Comparison of ENCODE assay signal across 8 mouse cellular contexts in genomic region chr7:44891611-44892010, GRCm38 (mm10). TPM values are rescaled to one million over a fixed set of nuclear protein-coding genes. Genes with fewer than 3 reads are reported as not detected.
A peak's percentile ranks its signal among the peaks of the same experiment; 100 is the strongest.
DNase-seq lines count a peak whose midpoint lies in the region; ATAC-seq lines count a peak whose summit lies in the region.

No protein-coding gene starts in this region.

- H3K9me3 ChIP-seq in limb, embryonic 15.5 days: no peaks in the 10 kb centered on the region

- 18% methylated on average over 6 of the region's 6 CpGs for WGBS in limb, embryonic 15.5 days

- H3K36me3 ChIP-seq in limb, embryonic 15.5 days: peaks cover 37% of the 10 kb centered on the region

- peaks cover 38% of the 10 kb centered on the region for H3K4me1 ChIP-seq in limb, embryonic 15.5 days

- H3K9ac ChIP-seq in limb, embryonic 15.5 days: peak overlapping the region; percentile 77

- peak; percentile 36 for DNase-seq in CD4-positive, CD25-positive, alpha-beta regulatory T cell, adult 2 months (ENCODE audit: low read depth, low spot score)
- DNase-seq in thymus, postnatal 0 days (ENCODE audit: low spot score): peak; percentile 16
- no peak for DNase-seq in thymus, postnatal 10 days (ENCODE audit: low spot score in 2 of 2)
- DNase-seq in natural killer cell, adult 2 months (ENCODE audit: low spot score in 2 of 2): no peak
- no peak for DNase-seq in embryo, embryonic 10.5 days (ENCODE audit: low spot score)
- no peak for DNase-seq in spleen, postnatal 4 days (ENCODE audit: low spot score in 2 of 2)

- ATAC-seq in CD4-positive, CD25-positive, alpha-beta regulatory T cell, adult 4 months: no peak
- ATAC-seq in limb, embryonic 15.5 days (ENCODE audit: insufficient number of reproducible peaks, low FRiP score, low TSS enrichment, low read depth): no peak

- H3K27ac ChIP-seq in limb, embryonic 15.5 days: peak overlapping the region; percentile 97

- peak overlapping the region; percentile 84 for H3K4me2 ChIP-seq in limb, embryonic 15.5 days

- H3K27me3 ChIP-seq in limb, embryonic 15.5 days: no peaks in the 10 kb centered on the region

- H3K4me3 ChIP-seq in limb, embryonic 15.5 days: peak overlapping the region; percentile 78

RNA-seq across cellular contexts. Expression of gene Med25, which starts 0.9 kb away (rescaled TPM):
- 10 to 100 TPM in 1 of 2 experiments, 1 to 10 TPM in 1; 9.1 to 10.9 TPM for polyA plus RNA-seq in CD4-positive, CD25-positive, alpha-beta regulatory T cell, adult 4 months (2017; shearing (Covaris generic))
- 59.0 and 60.0 TPM in 2 replicates for polyA plus RNA-seq in thymus, postnatal 0 days (2015; fragmentation: Nextera tagmentation; extraction: Ambion mirVana)
- polyA plus RNA-seq in limb, embryonic 15.5 days (2015; fragmentation: Nextera tagmentation; extraction: Ambion mirVana): 103 and 109 TPM in 2 replicates

RNA-seq across cellular contexts. Expression of gene Fuz, which starts 4.3 kb away (rescaled TPM):
- 10 to 100 TPM in 1 of 2 experiments, 1 to 10 TPM in 1; 9.2 to 17.5 TPM for polyA plus RNA-seq in CD4-positive, CD25-positive, alpha-beta regulatory T cell, adult 4 months (2017; shearing (Covaris generic))
- 13.2 and 13.8 TPM in 2 replicates for polyA plus RNA-seq in thymus, postnatal 0 days (2015; fragmentation: Nextera tagmentation; extraction: Ambion mirVana)
- polyA plus RNA-seq in limb, embryonic 15.5 days (2015; fragmentation: Nextera tagmentation; extraction: Ambion mirVana): 22.8 and 24.2 TPM in 2 replicates

RNA-seq across cellular contexts. Expression of gene Ptov1, which starts 22.0 kb away (rescaled TPM):
- 1 to 10 TPM; 1.1 to 3.9 TPM for polyA plus RNA-seq in CD4-positive, CD25-positive, alpha-beta regulatory T cell, adult 4 months (2017; shearing (Covaris generic))
- 147 and 158 TPM in 2 replicates for polyA plus RNA-seq in thymus, postnatal 0 days (2015; fragmentation: Nextera tagmentation; extraction: Ambion mirVana)
- 286 and 373 TPM in 2 replicates for polyA plus RNA-seq in limb, embryonic 15.5 days (2015; fragmentation: Nextera tagmentation; extraction: Ambion mirVana)

RNA-seq across cellular contexts. Expression of gene Pnkp, which starts 34.7 kb away (rescaled TPM):
- polyA plus RNA-seq in CD4-positive, CD25-positive, alpha-beta regulatory T cell, adult 4 months (2017; shearing (Covaris generic)): 10 to 100 TPM; 45.0 to 74.3 TPM
- 61.8 and 63.4 TPM in 2 replicates for polyA plus RNA-seq in thymus, postnatal 0 days (2015; fragmentation: Nextera tagmentation; extraction: Ambion mirVana)
- 29.7 and 29.8 TPM in 2 replicates for polyA plus RNA-seq in limb, embryonic 15.5 days (2015; fragmentation: Nextera tagmentation; extraction: Ambion mirVana)

RNA-seq across cellular contexts. Expression of gene Ap2a1, which starts 37.7 kb away (rescaled TPM):
- 1 to 10 TPM; 6.2 to 7.4 TPM for polyA plus RNA-seq in CD4-positive, CD25-positive, alpha-beta regulatory T cell, adult 4 months (2017; shearing (Covaris generic))
- polyA plus RNA-seq in thymus, postnatal 0 days (2015; fragmentation: Nextera tagmentation; extraction: Ambion mirVana): 34.5 and 37.5 TPM in 2 replicates
- 68.8 and 71.9 TPM in 2 replicates for polyA plus RNA-seq in limb, embryonic 15.5 days (2015; fragmentation: Nextera tagmentation; extraction: Ambion mirVana)

Comparison
In these comparisons a context has a peak if more than half of its experiments do, and no peak if none do; other contexts are left out.
1. DNase-seq: peak in CD4-positive, CD25-positive, alpha-beta regulatory T cell, adult 2 months (single experiment) and thymus, postnatal 0 days (single experiment); none in thymus, postnatal 10 days (0 of 2), natural killer cell, adult 2 months (0 of 2), embryo, embryonic 10.5 days (single experiment) and spleen, postnatal 4 days (0 of 2).
2. RNA of gene Ptov1, which starts 22.0 kb away (polyA plus RNA-seq): 286 to 373 TPM in limb, embryonic 15.5 days and 147 to 158 TPM in thymus, postnatal 0 days; 1.1 to 3.9 TPM in CD4-positive, CD25-positive, alpha-beta regulatory T cell, adult 4 months; every median in the first group is over 10 times any median in the second.